Mouse (Mus musculus) lung, adult 2 months (tissue): Measurements from ENCODE around the gene Zfp422.

Experiments
- CTCF ChIP-seq: fragments of 200-500 bp; IDR thresholded peaks from 2 replicates; pipeline ENCODE4 v1.5.1; 2011; ENCODE audit warnings: mild to moderate bottlenecking, low read length, control low read depth; ENCODE audit not compliant: insufficient read depth
- POLR2A ChIP-seq: fragments of 200-500 bp; IDR thresholded peaks from 2 replicates; pipeline ENCODE4 v1.6.1; 2011; ENCODE audit warnings: low read depth, mild to moderate bottlenecking, control low read depth, low read length, borderline replicate concordance; ENCODE audit errors: extremely low read depth

GRCm38 (mm10) chr6:116633741-116634695 is 5.2 kb upstream of the Zfp422 start:
- TF ChIP-seq CTCF (no peak), POLR2A (no peak)
